Mouse (Mus musculus) brain, embryonic 14.5 days (tissue): ENCODE measurements around the gene Trim38.

Experiments
- CTCF ChIP-seq: fragments of 200-500 bp; IDR thresholded peaks from 2 replicates; pipeline ENCODE4 v1.5.1; 2012; ENCODE audit warnings: inconsistent platforms, mild to moderate bottlenecking, moderate library complexity, borderline replicate concordance; ENCODE audit not compliant: insufficient read depth, insufficient read length; ENCODE audit errors: extremely low read depth
- POLR2A ChIP-seq: fragments of 200-500 bp; IDR thresholded peaks from 2 replicates; pipeline ENCODE4 v1.6.1; 2012; ENCODE audit warnings: mild to moderate bottlenecking, inconsistent platforms, borderline replicate concordance; ENCODE audit not compliant: poor library complexity, insufficient read depth, insufficient read length, severe bottlenecking; ENCODE audit errors: extremely low read depth

GRCm38 (mm10) chr13:23747892-23748288, 21.8 kb upstream of the Trim38 start:
- TF ChIP-seq CTCF = no peak
- TF ChIP-seq POLR2A = no peak
